Mouse (Mus musculus) heart, postnatal 25 days (tissue): ENCODE measurements at regions not wholly inside any gene's neighbourhood (a gene's known extent, or its start where the extent isn't known, plus 50 kb on each side); places are given as distances from the start of the nearest gene placed in this dataset. TPM values are rescaled to one million over a fixed set of nuclear protein-coding genes. Genes with fewer than 3 reads are reported as not detected.

ENCODE experiments used
- DNase-seq: peaks from one replicate; pipeline ENCODE4 v3.0.0; 2022; ENCODE audit warnings: low spot score
- intact Hi-C: fragments of 180-260 bp; cut with DNase I; formaldehyde crosslinking; loops from one replicate; pipeline ENCODE4 v1.15.1; 2025
- microRNA-seq: library from miRNA; unstranded; fragments of <30 nt; microRNA quantifications from one replicate; pipeline ENCODE4 v1.2.0, GENCODE M21; 2022

- DNase-seq, result no peak
- intact Hi-C loops, result no loop called here
Observed at GRCm38 (mm10) chr4:137117471-137118331, 69.1 kb upstream of the Zbtb40 start.

- intact Hi-C loops, result no loop called here
- no peak for DNase-seq
Observed at GRCm38 (mm10) chr4:137115062-137115461, 66.5 kb upstream of the Zbtb40 start.

- intact Hi-C loops, result no loop called here
- DNase-seq, result no peak
Observed at GRCm38 (mm10) chr4:137110276-137110675, 61.7 kb upstream of the Zbtb40 start.

GRCm38 (mm10) chr4:137104447-137105044, 55.9 kb upstream of the Zbtb40 start:
- intact Hi-C loops, result no loop called here
- DNase-seq, result no peak

- no peak for DNase-seq
- intact Hi-C loops, result no loop called here
Observed at GRCm38 (mm10) chr4:137101169-137101568, 52.6 kb upstream of the Zbtb40 start.

GRCm38 (mm10) chr4:137100756-137101155, 52.2 kb upstream of the Zbtb40 start:
- intact Hi-C loops, result no loop called here
- DNase-seq, result no peak

Small RNA genes in the stretch of these regions (microRNA-seq; reads per million reads assigned to microRNA genes)
- not detected for gene Gm23263
- not detected for gene Gm25399
